Mouse (Mus musculus) testis, adult 2 months (tissue): ENCODE results near the gene Gm27029. TPM values are rescaled to one million over a fixed set of nuclear protein-coding genes. Genes with fewer than 3 reads are reported as not detected.
A peak's percentile ranks its signal among the peaks of the same experiment; 100 is the strongest.
"Not testable (repeated sequence)": the region's sequence is repeated elsewhere in the genome, so short reads cannot be mapped to it uniquely, and the experiment has no call there.

Source experiments
- H3K27ac ChIP-seq: fragments of 200-500 bp; 2 replicates; pipeline ENCODE4 v1.5.1; 2012; ENCODE audit warnings: low read depth, low read length; ENCODE audit not compliant: control insufficient read depth, insufficient read depth
- H3K27me3 ChIP-seq: fragments of 200-500 bp; 2 replicates; pipeline ENCODE4 v1.6.1; 2012; ENCODE audit warnings: mild to moderate bottlenecking, low read length, moderate library complexity; ENCODE audit not compliant: control insufficient read depth, insufficient read depth
- H3K36me3 ChIP-seq: fragments of 200-500 bp; 2 replicates; pipeline ENCODE4 v1.6.1; 2012; ENCODE audit warnings: mild to moderate bottlenecking, low read length; ENCODE audit not compliant: control insufficient read depth, insufficient read depth
- H3K4me1 ChIP-seq: fragments of 200-500 bp; 2 replicates; pipeline ENCODE4 v1.6.1; 2012; ENCODE audit warnings: low read length; ENCODE audit not compliant: control insufficient read depth, insufficient read depth
- H3K4me3 ChIP-seq: fragments of 200-500 bp; 2 replicates; pipeline ENCODE4 v1.5.1; 2012; ENCODE audit warnings: low read depth, mild to moderate bottlenecking, low read length, moderate library complexity, mixed read lengths; ENCODE audit not compliant: control insufficient read depth
- CTCF ChIP-seq: fragments of 200-500 bp; IDR thresholded peaks from 2 replicates; pipeline ENCODE4 v1.5.1; 2012; ENCODE audit warnings: low read depth, mild to moderate bottlenecking, inconsistent platforms, low read length, moderate library complexity; ENCODE audit not compliant: control insufficient read depth, insufficient read depth, insufficient replicate concordance
- POLR2A ChIP-seq: fragments of 200-500 bp; IDR thresholded peaks from 2 replicates; pipeline ENCODE4 v1.6.1; 2012; ENCODE audit warnings: low read depth, mild to moderate bottlenecking, inconsistent platforms, low read length, moderate library complexity; ENCODE audit not compliant: control insufficient read depth
- polyA plus RNA-seq: library from polyadenylated mRNA; depleted of rRNA; stranded (reverse); fragments of >200 nt; gene quantifications from 2 replicates; pipeline ENCODE4 v1.2.3, GENCODE M21; 2012; rRNA removed

Gm27029 gene
- 0.14 and 0.38 TPM in 2 replicates for polyA plus RNA-seq

DNA sequence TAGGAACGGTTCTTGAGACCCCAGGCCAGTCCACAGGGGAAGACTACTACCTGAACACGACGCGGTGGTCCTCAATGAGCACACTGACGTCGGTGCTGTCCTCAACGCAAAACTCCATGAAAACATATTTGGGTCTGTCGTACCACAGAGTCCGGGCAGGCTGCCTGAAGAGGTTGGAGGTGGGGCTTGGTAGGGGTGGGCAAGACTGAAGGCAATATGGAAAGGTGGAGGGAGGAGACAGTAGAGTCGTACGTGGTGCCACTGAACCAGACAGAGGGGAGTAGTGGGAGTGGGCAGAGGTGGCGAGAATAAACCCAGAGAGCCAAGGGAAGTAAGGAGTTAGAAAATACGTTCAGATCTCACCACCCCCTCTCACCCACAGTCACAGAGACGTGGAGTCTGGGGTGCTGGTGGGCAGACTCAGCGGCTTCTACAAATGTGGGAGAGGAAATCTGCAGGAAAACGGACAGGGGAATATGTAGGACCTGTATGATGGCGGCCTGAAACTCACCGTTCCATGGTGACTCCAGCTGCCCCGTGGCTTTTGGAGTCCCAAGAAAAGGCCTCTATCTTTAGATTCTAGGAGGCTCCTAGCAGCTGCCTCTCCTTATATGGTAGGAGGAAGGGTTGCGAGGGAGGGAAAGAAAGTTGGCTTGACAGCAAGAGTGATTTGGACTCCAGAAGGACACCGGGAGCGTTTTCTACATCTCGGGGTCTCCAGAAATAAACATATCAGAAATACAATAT lies at the start of gene Gm27029:
TSS of gene Gm27029 (minus strand) at position 692 of the 747 bp plus-strand sequence.
- Histone ChIP-seq H3K27ac (peak within 1 kb of the TSS; percentile 97), H3K27me3 (no peaks in the 10 kb centered on the region), H3K4me3 (peak within 1 kb of the TSS; percentile 97), H3K4me1 (peaks cover 3% of the 10 kb centered on the region), H3K36me3 (no peaks in the 10 kb centered on the region)
- TF ChIP-seq CTCF (no peak), POLR2A (no peak)

DNA sequence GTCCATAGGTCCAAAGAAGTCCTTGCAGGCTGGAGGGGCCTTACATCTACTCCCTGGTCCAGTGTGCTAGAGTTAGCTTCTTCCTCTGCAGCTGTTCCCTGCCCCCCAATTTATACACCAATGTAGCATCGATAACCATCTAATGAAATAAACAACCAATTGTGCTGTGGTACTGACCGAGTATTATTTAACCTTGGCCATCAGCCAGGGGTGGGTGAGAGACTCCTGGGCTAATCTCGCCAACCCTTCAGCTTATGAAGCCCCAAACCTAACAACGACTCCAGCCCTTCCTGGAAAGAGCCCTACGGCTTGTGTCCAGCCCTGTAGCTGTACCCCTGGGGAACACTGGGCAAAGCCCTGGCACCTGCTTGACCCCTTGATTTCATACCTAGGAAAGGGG lies 49.7 kb upstream of the Gm27029 start:
- H3K27me3 ChIP-seq = no peaks in the 10 kb centered on the region
- no peak overlapping the region for H3K4me3 ChIP-seq
- no peak overlapping the region for H3K27ac ChIP-seq
- H3K36me3 ChIP-seq = no peaks in the 10 kb centered on the region
- peaks cover 12% of the 10 kb centered on the region for H3K4me1 ChIP-seq
- TF ChIP-seq CTCF (no peak), POLR2A (no peak)

DNA sequence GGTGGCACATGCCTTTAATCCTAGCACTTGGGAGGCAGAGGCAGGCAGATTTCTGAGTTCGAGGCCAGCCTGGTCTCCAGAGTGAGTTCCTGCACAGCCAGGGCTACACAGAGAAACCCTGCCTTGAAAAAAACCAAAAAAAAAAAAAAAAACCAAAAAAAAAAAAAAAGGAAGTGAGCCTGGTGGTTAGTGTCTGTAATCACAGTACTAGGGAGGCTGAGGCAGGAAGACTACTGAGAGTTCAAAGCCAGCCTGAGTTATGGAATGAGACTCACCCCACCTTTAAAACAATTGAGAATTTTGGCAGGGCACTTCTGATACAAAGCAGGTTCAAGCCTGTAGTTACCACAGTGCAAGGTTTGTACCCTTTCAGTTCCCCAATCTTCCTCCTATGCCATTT lies 49.1 kb upstream of the Gm27029 start:
- H3K4me1 ChIP-seq = peaks cover 11% of the 10 kb centered on the region
- H3K27ac ChIP-seq, H3K4me3 ChIP-seq, H3K27me3 ChIP-seq, H3K36me3 ChIP-seq: not testable (repeated sequence)

DNA sequence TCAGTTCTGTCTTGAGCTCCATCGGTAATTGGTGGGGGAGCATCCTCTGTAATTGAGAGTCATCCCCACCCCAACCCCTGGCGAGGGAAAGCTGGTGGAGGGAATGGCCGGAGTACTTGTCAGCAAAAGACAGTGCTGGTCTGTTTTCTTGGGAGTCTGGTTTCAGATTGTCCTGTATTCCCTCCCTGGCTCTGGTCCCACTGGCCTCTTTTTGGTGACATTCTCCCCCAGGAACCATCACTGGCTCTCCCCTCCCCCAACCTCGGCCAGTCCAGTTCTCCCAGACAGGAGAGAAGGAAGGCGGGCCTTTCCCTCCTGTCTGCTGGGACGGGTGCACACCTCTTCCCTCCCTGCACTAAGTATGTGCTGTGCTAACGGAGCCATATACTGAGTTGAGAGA lies 47.7 kb upstream of the Gm27029 start:
- Histone ChIP-seq H3K4me3 (no peak overlapping the region), H3K36me3 (no peaks in the 10 kb centered on the region), H3K27me3 (no peaks in the 10 kb centered on the region), H3K4me1 (peaks cover 15% of the 10 kb centered on the region), H3K27ac (no peak overlapping the region)
- no peak for TF ChIP-seq CTCF
- TF ChIP-seq POLR2A = no peak

DNA sequence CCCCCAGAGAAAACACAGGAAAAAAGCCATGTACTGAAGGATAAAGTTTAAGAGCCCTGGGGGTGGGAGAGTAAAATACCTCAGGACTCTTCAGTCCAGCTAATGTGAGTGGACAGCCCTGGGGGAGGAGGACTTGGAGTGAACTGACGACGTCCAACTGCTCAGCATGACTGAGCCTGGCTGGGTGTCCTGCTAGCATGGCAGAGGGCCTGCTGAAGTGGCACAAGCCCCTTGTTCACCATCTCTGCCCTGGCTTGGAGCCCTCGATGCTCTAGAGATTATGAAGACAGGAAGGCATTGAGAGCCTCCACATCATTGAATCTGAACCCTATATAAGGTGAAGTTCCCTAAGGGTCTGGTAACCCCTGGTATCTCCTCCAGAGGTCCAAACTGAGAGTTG lies 47.3 kb upstream of the Gm27029 start:
- H3K4me1 ChIP-seq = peaks cover 15% of the 10 kb centered on the region
- no peaks in the 10 kb centered on the region for H3K36me3 ChIP-seq
- H3K27me3 ChIP-seq = no peaks in the 10 kb centered on the region
- TF ChIP-seq CTCF (no peak), POLR2A (no peak)
- H3K4me3 ChIP-seq = no peak overlapping the region
- H3K27ac ChIP-seq = no peak overlapping the region

DNA sequence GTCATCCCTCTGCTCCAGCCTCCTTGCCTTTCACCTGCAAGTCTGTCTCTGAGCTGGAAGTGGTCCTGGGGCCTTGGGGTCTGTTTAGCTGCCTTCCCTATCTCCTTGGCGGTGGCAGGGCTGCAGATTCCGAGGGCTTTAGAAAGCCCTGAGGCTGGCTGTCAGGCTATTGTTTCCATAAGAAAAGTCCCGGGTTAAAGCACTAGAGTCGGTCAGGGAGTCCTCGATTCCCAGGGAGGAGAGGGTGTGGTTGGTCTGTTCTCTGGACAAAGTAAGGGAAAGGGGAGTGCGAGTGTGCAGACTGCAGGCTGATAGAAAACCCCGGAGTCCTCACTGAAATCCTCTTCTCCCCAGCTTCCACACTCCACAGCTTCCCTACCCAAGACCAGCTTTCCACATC lies 45.6 kb upstream of the Gm27029 start:
- H3K27me3 ChIP-seq = no peaks in the 10 kb centered on the region
- peaks cover 18% of the 10 kb centered on the region for H3K4me1 ChIP-seq
- no peaks in the 10 kb centered on the region for H3K36me3 ChIP-seq
- H3K4me3 ChIP-seq = no peak overlapping the region
- TF ChIP-seq POLR2A (no peak), CTCF (no peak)
- no peak overlapping the region for H3K27ac ChIP-seq

DNA sequence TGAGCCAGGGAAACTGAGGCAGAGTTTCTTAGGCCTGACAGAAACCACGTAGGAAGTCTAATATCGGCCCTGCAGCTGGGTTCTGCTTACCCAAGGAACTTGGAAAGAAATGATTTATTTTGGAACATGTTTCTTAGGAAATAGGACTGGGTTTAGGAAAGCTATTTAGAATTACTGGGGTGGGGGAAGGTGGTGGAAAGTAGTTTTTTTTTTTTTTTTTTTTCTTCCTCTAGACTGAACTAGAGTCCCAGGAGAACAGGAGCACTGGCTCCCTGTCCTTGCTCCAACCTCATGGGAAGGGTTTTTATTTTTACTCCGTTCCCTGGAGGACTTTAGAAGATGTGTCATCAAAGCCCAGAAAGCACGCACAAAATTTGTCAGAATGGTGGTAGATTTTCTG lies 44.6 kb upstream of the Gm27029 start:
- no peaks in the 10 kb centered on the region for H3K36me3 ChIP-seq
- no peaks in the 10 kb centered on the region for H3K27me3 ChIP-seq
- H3K4me1 ChIP-seq = peaks cover 24% of the 10 kb centered on the region
- peak overlapping the region; percentile 79; the same call in 1 of the 2 replicates for H3K4me3 ChIP-seq
- TF ChIP-seq CTCF (no peak), POLR2A (no peak)
- H3K27ac ChIP-seq = no peak overlapping the region
